Mouse (Mus musculus) heart, adult 2 months (tissue): ENCODE results near the gene AC161166.1.

Experiments
- CTCF ChIP-seq: fragments of 200-600 bp; IDR thresholded peaks from 2 replicates; pipeline ENCODE4 v1.8.1; 2022; ENCODE audit warnings: antibody characterized with exemption, mild to moderate bottlenecking, moderate library complexity
- EP300 ChIP-seq: fragments of 200-500 bp; IDR thresholded peaks from 2 replicates; pipeline ENCODE4 v1.6.1; 2011; ENCODE audit warnings: low read depth, low read length, control low read depth; ENCODE audit not compliant: insufficient read depth

DNA sequence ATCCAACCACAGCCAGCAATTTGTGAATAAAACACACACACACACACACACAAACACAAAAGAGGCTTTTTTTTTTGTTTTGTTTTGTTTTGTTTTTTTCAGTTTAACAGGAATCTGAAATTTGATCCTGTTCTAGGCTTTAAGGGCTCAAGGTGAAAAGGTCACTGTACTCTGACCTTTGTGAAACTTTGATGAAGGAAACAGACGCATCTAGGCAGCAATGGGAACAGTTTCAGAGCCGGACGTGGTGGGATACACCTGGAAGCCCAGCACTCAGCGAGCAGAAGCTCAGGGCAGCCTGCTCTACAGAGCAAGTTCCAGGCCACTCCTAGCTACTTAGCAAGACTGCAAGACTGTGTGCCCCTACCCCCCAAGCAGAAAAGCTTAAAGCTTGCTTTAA, 7.4 kb downstream of the AC161166.1 start:
- no peak for TF ChIP-seq CTCF
- TF ChIP-seq EP300, result no peak
